Mouse (Mus musculus): ENCODE results near the gene Ppfia1. TPM values are rescaled to one million over a fixed set of nuclear protein-coding genes. Genes with fewer than 3 reads are reported as not detected.

The Ppfia1 gene
- total RNA-seq, 4 experiments from 2014 or later: 20.8 to 28.2 (median 25.6) TPM

DNA sequence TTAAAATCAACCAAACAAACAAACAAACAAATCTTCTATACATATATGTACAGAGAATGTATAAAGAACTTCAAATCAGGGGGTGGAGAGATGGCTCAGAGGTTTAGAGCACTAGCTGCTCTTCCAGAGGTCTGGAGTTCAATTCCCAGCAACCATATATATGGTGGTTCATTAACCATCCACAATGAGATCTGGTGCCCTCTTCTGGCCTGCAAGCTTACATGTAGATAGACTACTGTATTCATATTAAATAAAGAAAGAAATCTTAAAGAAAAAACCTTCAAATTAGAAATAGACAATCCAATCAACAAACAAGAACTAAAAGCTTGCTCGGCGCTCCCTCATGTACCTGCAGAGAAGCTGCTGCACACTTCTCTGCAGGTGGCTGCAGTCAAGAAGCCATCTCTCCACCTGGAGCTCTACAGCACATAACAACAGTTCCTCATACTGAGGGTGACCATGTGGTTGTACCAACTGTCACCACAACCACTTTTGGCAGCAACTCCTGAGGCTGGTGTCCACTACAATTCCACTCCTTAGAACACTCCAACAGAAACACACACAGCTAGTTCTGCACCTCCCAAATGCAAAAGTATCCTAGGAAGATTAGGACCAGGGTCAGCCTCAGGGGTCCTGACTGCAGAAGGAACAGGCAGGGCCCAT is 3.5 kb downstream of the Ppfia1 start:
- DNase-seq (ENCODE audit: low spot score in 2 of 2): no peak

DNA sequence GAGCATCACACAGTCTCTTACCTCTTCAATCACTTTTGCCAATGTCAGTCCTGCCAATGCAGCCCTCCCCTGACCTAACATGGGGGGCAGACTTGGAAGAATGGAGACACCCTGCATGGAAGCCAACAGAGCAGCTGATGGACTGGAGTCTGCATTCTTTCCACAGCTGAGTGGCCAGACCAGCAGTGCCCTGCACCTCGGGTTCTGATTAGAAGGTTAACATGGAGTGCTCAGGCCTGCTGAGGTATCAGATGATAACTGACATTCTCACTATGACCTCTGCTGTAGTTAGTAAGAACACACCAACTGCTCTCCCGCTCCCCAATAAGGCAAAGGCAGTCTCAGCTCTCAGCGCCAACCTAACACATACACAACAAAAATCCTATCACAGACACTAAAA is 8.3 kb downstream of the Ppfia1 start:
- peak; percentile 57 to 77 for DNase-seq (ENCODE audit: low spot score in 2 of 2)

DNA sequence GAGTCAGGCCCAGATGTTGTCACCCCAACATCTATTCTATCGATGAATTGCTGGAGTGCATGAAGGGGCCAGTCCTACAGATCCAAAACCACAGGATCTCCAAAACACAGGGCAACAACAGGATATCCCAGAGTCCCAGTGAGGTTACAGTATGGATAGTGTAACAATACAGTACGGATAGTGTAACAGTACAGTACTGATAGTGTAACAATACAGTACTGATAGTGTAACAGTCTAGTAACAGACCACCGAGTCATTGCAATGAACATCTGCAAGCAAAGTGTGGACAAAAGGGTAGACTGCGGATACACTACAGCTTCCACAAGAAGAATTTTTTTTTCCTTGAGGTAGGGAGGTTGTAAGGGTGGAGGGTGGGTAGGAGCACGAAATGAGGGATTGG is 12.2 kb downstream of the Ppfia1 start:
- DNase-seq (ENCODE audit: low spot score in 2 of 2): no peak

DNA sequence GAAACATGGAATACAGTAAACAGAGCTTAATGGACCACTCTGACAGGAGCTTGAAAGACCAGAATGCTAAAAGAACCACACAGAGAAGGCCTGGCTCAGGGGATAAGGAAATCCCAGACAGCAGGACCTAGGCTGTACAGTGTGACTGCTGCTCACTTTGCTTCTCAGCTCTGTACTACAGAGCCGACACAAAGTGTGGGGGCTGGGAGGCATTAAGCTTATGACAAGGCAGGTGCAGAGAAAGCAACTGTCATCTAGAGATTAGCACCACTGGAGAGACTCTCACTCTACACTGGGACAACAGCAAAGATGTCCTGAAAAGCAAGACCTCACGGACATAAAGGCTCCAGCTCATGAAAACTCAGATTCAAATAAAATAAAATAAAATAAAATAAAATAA is 14.4 kb downstream of the Ppfia1 start:
- no peak for DNase-seq (ENCODE audit: low spot score in 2 of 2)

DNA sequence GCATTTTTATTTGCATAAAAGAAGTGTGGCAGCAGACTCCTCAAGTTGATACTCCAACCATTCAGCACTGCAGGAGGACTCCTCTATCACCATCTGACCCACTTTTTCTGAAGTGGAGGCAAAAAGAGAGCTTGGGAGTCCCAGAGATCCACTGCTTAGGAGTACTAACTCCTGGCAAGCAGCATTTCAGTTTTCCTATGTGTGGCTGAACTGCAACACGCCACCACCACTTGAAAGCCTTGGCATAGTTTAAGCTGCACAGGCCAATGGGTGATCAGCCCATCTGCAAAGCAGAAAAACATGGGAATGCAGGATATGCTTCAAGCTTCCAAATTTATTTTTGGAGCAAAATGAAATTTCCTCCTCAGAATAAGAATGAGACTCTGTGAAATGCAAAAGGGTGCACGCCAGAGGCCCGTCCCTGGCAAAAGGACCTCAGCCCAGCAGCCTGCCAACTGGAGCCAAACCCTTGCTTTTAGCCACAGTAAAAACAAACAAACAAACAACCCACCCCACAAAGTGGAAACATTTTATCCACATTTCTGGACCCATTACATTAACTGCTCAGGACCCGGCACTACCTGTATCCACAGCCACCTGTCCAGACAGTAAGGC is 15.4 kb downstream of the Ppfia1 start:
- no peak for DNase-seq (ENCODE audit: low spot score in 2 of 2)

DNA sequence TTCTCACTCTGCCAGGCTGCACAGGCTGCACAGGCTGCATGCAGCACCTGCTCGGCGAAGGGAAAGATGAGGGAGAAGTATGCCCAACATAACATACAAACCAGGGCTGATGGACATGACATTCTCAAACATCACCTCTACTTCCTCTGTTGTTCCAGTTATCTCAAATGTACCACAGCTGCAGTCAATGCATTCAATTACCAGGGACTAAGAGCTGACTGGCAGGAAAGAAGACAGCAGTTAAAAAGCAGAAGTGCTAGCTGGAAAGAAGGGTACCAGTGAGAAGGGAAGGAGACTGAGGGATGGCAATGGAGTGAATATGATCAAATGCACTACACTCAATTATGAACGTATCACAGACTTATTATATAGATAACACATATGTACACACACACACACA is 17.2 kb downstream of the Ppfia1 start:
- no peak for DNase-seq (ENCODE audit: low spot score in 2 of 2)

DNA sequence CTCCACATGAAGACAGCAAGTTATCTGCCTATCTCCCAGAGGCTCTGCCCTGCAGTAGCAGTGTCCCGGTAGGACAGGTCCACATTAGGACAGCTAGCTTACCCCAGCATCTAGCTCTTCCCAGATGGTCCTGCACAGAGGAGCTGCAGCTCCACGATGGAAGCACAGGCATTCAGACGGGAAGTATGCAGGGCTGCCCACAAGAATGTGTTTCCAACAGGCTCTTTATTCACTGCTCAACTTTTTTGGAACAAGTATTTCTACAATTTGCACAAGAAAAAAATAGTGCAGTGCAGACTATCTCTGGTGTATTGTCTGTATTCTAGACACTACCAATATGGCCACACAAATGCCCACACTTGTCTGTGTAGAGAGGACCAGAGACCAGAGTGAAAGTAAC is 18.8 kb downstream of the Ppfia1 start:
- no peak for DNase-seq (ENCODE audit: low spot score in 2 of 2)

DNA sequence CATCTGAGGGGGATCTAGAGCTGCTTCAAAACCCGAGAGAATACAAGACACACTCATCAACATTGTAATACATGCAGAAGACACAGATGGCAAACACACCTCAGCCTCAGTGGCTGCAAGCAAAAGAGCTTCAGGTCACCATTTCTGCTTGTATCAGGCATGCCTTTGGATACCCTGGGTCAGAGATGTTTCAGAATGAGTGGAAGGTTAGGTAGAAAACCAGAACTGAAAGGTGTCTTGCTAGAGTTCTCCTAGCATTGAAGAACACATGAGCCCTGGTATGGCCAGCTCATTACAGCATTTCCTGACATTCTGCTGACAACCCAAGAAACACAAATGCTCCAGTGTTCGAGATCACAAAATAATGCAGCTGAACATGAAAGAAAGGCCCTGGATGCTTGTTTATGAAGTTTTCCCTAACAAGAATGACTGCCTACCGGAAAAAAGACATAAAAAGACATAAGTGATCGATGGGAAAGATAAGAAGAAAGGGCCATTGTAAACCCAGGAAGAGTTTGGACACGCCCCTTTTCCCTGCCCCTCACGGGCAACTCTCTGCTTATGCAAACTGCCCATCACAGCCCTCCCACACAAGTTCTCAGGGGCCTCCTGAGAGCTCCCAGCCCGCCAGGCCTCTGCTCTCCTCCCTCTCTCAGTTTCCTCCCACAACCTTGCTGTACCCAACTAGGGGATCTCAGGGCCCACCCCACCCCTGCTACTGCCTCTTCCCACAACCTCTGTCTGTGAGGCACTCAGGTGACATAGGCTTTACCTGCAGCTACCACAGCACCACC is 21.7 kb downstream of the Ppfia1 start:
- DNase-seq (ENCODE audit: low spot score in 2 of 2): no peak

DNA sequence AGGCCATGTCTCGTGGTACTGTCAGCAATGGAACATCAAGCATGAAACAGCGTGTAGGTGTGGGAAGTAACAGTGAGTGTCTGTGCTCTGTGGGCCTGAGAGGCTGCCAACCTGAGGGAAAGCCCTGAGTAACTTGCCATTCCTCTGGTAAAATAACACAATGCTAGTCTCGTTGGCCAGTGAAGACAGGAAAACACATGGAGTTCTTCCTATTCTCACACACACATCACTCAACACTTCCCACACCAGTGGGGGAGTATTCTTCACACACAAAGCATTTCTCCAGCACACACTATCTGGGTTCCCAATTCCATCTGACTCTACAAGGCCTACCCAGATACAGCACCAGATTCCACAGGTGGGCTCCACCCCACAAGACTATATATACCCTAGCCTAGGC is 23.7 kb downstream of the Ppfia1 start:
- DNase-seq (ENCODE audit: low spot score in 2 of 2): no peak

DNA sequence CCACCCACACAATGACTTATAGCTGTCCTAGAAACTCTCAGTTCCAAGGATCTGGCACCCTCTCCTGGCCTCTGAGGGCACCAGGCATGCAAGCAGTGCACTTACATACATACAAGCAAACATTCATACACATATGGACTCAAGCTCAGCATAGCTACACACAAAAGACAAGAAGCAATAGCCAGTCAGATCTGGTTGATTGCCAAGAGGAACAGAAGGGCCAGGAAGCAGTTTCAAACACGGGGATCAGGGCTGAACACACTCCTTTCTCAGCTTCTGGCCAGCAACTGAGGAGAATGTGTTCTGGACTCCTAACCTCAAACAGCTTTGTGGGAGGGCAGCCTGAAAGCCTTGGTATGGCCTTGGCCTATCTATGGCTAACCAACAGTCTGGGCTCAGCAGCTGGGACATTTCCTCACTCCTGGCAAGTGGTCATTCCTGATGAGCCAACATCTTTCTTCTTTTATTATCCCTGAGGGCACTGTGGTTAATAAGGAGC is 25.8 kb downstream of the Ppfia1 start:
- peak; percentile 34 to 43 for DNase-seq (ENCODE audit: low spot score in 2 of 2)

DNA sequence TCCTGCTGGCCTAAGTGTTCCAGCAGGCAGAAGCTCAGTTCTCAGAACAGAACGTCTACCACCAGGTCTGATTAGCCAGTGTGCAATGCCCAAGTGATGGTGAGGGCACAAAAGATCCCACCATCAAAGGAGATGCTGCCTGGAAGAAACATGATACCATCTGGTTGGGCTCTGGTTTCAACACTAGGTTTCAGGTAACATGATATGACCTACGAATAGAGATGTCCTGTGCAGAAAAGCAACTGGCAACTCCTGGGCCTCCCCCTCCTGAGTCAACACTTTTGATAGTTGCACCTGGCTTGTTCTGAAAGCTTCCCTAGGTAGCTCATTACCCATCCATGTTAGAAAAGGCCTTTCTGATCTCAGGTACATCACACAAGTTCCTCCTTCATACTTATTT is 26.9 kb downstream of the Ppfia1 start:
- DNase-seq (ENCODE audit: low spot score in 2 of 2): no peak

DNA sequence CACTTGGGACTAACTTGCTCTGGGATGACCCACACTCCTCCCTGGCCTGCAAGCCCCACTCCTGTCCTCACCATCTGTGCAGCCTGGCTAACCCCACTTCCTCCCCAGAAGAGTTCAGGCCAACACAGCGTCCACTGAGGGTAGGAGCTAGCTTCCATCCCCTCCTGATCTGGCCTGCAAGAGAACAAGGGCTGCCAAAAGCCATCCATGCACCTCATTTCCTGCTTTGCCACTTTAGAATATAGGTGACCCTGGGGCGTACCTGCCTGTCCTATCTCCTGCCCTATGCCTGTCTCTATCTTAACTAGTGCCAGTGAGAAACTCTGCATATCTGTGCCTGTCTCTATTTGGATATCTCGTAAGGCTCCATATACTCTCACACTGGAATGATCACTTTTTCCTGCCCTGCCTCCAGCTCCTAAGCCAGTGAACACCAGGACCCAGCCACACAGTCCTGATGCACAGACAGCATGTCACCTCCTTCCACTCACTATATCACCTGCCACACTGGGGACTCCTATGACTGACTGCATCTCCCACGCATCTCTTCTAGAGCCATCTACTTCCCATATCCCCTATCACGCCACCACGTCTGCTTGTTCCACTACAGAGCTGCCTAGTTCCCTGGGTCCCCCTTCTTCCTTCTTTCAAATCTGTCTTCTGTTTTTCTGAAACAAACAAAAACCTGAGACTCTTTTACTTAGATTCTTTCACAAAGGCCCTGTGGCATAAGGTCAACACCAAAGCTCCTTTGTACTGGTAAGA is 28.9 kb downstream of the Ppfia1 start:
- no peak for DNase-seq (ENCODE audit: low spot score in 2 of 2)

DNA sequence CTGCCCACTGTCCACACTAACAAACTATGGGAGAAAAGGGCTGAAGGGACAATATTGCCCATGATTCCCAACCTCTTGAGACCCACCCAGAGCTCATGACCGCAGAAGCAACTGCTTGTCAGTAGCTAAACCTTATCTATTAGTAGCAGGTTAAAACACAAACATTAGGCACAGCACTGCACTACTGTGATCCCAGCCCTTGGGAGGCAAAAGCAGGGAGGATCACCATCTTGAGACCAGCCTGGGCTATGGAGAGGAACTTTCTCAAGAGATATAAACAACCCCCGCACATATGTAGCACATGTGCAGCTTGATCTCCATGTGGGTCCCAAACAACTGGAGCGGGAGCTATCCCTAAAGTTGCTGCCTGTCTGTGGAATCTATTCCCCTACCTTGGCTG is 30.1 kb downstream of the Ppfia1 start:
- no peak for DNase-seq (ENCODE audit: low spot score in 2 of 2)

DNA sequence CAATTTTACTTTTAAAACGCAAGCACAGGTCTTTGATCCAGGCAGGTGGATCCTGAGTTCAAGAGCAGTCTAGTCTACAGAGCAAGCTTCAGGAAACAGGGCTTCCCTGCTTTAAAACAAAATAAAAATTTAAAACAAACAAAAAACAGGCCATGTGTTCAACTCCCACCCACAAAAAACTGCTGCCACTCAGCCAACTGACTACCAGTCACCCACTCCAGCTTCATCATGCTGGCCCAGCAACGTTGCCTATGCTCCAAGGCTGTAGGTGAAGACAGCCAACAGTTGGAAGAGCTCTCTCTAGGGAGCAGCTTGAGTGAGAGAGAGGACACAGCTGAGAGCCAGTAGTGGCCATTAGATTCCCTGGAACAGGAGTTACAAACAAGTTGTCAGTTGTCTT is 31.6 kb downstream of the Ppfia1 start:
- DNase-seq (ENCODE audit: low spot score in 2 of 2): no peak

DNA sequence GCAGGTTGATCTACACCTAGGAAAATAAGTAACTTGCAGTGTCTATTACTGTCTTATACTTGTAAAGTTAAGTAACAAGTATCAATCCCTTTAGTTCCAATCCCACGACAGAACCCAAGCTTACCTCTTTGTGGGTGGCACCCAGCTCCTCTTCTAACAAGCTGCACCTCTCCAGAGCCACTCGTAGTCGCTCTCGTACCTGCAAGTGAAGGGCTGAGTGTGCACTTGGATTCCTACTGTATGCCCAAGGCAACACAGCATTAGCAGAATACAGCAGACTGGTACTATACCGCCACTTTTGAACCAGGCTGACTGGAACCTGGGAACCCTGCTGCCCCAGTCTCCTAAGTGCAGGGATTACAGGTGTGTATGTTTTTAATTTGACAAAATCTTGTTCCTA is 33.7 kb downstream of the Ppfia1 start:
- no peak for DNase-seq (ENCODE audit: low spot score in 2 of 2)

DNA sequence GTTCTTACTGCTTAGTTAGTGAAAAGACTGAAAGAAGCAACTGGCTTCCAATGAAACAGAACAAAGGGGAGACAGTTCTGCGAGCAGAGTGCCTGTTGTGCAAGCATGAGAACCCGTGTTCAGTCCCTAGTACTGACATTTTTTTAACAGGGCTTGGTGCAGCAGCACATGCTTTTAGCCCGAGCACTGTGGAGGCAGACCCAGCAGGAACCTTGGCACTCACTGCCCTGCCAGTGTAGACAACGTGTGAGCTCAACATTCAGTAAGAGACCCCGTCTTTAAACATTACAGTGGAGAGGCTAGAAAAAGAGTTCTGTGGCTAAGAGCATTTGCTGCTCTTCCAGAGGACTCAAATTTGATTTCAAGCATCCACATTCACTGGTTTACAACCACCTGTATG is 36.8 kb downstream of the Ppfia1 start:
- no peak for DNase-seq (ENCODE audit: low spot score in 2 of 2)

DNA sequence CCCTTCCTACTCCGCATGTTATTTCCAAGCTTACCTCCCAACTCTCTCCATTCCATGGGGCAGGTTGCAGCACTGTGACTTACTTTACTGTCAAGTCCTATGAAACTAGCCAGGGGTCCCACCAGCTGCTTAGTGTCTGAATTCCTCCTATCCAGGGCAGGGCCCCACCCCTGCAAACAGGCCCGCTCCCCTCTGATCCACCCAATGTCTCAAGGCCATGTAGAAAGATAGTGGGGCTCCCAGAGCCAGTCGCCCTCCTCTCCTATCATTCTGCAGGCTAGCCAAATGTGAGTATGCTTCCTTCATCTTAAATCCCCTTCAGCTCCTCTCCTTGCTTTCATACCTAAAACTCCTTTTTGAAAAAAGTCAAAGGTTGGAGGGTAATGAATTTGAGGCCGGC is 44.4 kb downstream of the Ppfia1 start:
- DNase-seq (ENCODE audit: low spot score in 2 of 2): no peak

DNA sequence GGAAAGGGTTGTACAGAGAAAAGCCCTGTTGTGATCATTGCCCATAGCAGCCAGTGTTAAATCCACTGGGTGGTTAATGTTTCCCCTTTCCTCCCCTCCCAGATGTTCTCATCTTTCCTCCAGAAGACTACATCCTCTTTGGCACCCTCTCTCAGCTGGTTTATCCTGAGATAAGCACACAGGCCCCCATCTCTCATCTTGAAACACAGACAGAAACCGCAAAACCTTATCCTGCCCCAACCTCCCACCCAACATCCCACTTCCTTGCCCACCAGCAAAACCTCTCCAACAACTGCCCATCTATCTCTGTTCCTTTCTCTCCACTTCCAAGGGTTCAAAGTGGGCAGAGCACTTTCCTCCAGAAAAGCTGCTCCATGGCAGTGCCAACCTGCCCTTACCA is 46.7 kb downstream of the Ppfia1 start:
- DNase-seq (ENCODE audit: low spot score in 2 of 2): no peak

DNA sequence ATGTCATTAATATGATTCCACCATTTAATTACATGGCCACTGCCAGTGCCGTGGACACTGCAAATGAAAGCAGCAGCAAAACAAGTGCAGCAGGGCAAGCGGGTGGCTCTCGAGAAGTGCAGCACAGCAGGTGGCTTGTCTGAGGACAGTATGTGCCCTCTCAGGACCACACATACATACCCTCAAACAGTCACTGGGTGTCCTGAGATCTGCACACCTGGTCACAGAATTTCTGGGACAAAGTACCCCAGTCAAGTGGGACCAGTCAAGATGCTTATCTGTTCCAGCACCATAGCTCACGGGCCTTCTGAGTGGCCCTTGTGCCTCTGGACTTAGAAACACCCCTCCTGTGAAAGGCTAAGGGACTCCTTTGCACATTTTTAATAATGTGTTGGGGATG is 49.6 kb downstream of the Ppfia1 start:
- no peak for DNase-seq (ENCODE audit: low spot score in 2 of 2)

DNA sequence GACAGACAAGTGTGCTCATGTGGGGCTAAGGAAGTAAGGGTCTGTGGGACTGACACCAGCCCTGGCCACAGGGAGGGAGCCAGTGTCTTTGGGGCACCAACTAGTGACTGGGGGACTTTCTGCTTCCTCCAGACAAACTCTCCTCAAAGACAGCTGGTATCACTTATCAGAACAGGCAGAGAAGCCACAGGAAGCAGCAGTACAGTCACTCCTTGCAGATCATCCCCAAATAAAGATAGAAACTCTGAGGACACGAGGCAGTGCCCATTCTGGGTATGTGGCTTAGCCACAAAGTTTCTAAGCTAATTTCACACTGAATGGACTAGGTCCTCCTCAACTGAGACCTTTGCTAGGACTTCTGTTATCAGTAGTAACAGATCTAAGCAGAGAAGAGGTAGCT is 60.6 kb downstream of the Ppfia1 start:
- DNase-seq (ENCODE audit: low spot score in 2 of 2): no peak

DNA sequence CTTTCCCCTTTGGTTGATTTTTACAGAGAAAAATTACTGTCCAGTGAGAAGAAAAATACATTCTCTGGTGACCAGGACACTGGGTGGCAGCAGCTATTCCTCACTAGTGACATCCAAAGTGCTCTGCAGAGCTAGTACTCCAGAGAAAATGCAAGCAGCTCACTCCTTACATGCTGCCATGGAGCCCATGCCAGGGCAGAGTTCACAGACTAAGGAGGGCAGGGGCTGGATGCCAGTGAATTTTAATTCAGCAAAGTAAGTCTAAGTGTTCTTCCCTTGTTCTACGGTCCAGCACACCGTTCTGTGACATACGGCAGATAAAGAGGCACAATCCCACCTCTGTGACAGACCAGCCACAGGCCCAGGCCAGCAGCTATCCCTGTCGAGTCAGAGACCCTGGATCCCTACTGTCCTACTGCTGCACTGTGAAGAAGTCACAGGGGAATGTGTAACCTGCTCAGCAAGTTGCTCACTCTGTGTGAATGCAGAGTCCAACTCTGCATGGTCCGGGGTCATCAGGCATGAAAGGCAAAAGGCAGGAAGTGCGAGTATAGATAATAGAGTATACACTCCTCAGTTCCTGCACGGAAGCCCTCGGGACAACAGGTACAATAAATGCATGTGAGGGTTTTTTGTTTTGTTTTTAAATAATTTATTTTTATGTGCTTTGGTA is 63.2 kb downstream of the Ppfia1 start:
- no peak for DNase-seq (ENCODE audit: low spot score in 2 of 2)
